Mouse (Mus musculus): ENCODE measurements around the gene Tm4sf19. TPM values are rescaled to one million over a fixed set of nuclear protein-coding genes. Genes with fewer than 3 reads are reported as not detected.

The Tm4sf19 gene
- total RNA-seq (2014; rRNA removed) (not detected in 2 replicates), polyA plus RNA-seq (2015; fragmentation: Nextera tagmentation; extraction: Ambion mirVana) (not detected in 2 replicates)

- Histone ChIP-seq H3K4me2 (ENCODE audit: low read depth, low read length, poor library complexity, severe bottlenecking) (no peak within 1 kb of the TSS), H3K27ac (ENCODE audit: low read depth, low read length) (no peak within 1 kb of the TSS), H3K27me3 (ENCODE audit: insufficient read depth, low read length) (no peaks in the 10 kb centered on the region), H3K4me1 (ENCODE audit: insufficient read depth, low read length) (no peaks in the 10 kb centered on the region), H3K9me3 (ENCODE audit: low read length) (no peaks in the 10 kb centered on the region), H3K4me3 (ENCODE audit: low read depth, low read length) (no peak within 1 kb of the TSS), H3K36me3 (ENCODE audit: insufficient read depth, low read length) (no peaks in the 10 kb centered on the region), H3K9ac (replicated peaks; ENCODE audit: low read length, poor library complexity, severe bottlenecking) (no peak within 1 kb of the TSS)
- DNase-seq (ENCODE audit: low spot score) (no peak), ATAC-seq (ENCODE audit: low FRiP score) (no peak)
- WGBS: 84% methylated on average over 7 of the region's 7 CpGs
- TF ChIP-seq CTCF (IDR thresholded peaks at IDR 0.05): no peak
These were observed at the start of gene Tm4sf19 for GRCm38 (mm10) chr16:32400267-32400666. Tm4sf19 (plus strand) TSS chr16:32400506.

GRCm38 (mm10) chr16:32350776-32351175, 49.5 kb upstream of the Tm4sf19 start:
- WGBS: 90% methylated on average over 3 of the region's 3 CpGs
- Histone ChIP-seq H3K27ac (ENCODE audit: low read depth, low read length) (no peak overlapping the region), H3K27me3 (ENCODE audit: insufficient read depth, low read length) (no peaks in the 10 kb centered on the region), H3K9me3 (ENCODE audit: low read length) (no peaks in the 10 kb centered on the region), H3K4me3 (ENCODE audit: low read depth, low read length) (no peak overlapping the region), H3K36me3 (ENCODE audit: insufficient read depth, low read length) (peaks cover 7% of the 10 kb centered on the region), H3K9ac (replicated peaks; ENCODE audit: low read length, poor library complexity, severe bottlenecking) (no peak overlapping the region), H3K4me1 (ENCODE audit: insufficient read depth, low read length) (no peaks in the 10 kb centered on the region), H3K4me2 (ENCODE audit: low read depth, low read length, poor library complexity, severe bottlenecking) (no peak overlapping the region)
- ATAC-seq (ENCODE audit: low FRiP score) (no peak), DNase-seq (ENCODE audit: low spot score) (no peak)
- no peak for TF ChIP-seq CTCF (IDR thresholded peaks at IDR 0.05)

- Histone ChIP-seq H3K4me1 (ENCODE audit: insufficient read depth, low read length) (no peaks in the 10 kb centered on the region), H3K4me2 (ENCODE audit: low read depth, low read length, poor library complexity, severe bottlenecking) (no peak overlapping the region), H3K4me3 (ENCODE audit: low read depth, low read length) (no peak overlapping the region), H3K9ac (replicated peaks; ENCODE audit: low read length, poor library complexity, severe bottlenecking) (no peak overlapping the region), H3K27ac (ENCODE audit: low read depth, low read length) (no peak overlapping the region), H3K9me3 (ENCODE audit: low read length) (no peaks in the 10 kb centered on the region), H3K27me3 (ENCODE audit: insufficient read depth, low read length) (no peaks in the 10 kb centered on the region), H3K36me3 (ENCODE audit: insufficient read depth, low read length) (peaks cover 5% of the 10 kb centered on the region; the same call in 1 of the 2 replicates)
- no peak for DNase-seq (ENCODE audit: low spot score)
- 91% methylated on average over 2 of the region's 2 CpGs for WGBS
- no peak for ATAC-seq (ENCODE audit: low FRiP score)
- no peak for TF ChIP-seq CTCF (IDR thresholded peaks at IDR 0.05)
These were observed 36.8 kb upstream of the Tm4sf19 start for GRCm38 (mm10) chr16:32363530-32363929.

- H3K27me3 ChIP-seq (ENCODE audit: insufficient read depth, low read length): no peaks in the 10 kb centered on the region
- DNase-seq (ENCODE audit: low spot score) (peak; percentile 21), ATAC-seq (ENCODE audit: low FRiP score) (no peak)
- WGBS: 91% methylated on average over 4 of the region's 4 CpGs
- H3K4me2 ChIP-seq (ENCODE audit: low read depth, low read length, poor library complexity, severe bottlenecking): no peak overlapping the region
- no peaks in the 10 kb centered on the region for H3K4me1 ChIP-seq (ENCODE audit: insufficient read depth, low read length)
- H3K9ac ChIP-seq (replicated peaks; ENCODE audit: low read length, poor library complexity, severe bottlenecking): no peak overlapping the region
- peaks cover 17% of the 10 kb centered on the region; the same call in 1 of the 2 replicates for H3K36me3 ChIP-seq (ENCODE audit: insufficient read depth, low read length)
- no peak overlapping the region for H3K27ac ChIP-seq (ENCODE audit: low read depth, low read length)
- no peaks in the 10 kb centered on the region for H3K9me3 ChIP-seq (ENCODE audit: low read length)
- H3K4me3 ChIP-seq (ENCODE audit: low read depth, low read length): no peak overlapping the region
- TF ChIP-seq CTCF (IDR thresholded peaks at IDR 0.05): peak; percentile 63
These were observed 29.0 kb upstream of the Tm4sf19 start for GRCm38 (mm10) chr16:32371351-32371750.

GRCm38 (mm10) chr16:32379575-32379974, 20.7 kb upstream of the Tm4sf19 start:
- no peak for ATAC-seq (ENCODE audit: low FRiP score)
- H3K36me3 ChIP-seq (ENCODE audit: insufficient read depth, low read length): peaks cover 40% of the 10 kb centered on the region

GRCm38 (mm10) chr16:32382901-32383300, 17.4 kb upstream of the Tm4sf19 start:
- DNase-seq (ENCODE audit: low spot score) (no peak), ATAC-seq (ENCODE audit: low FRiP score) (no peak)
- H3K4me2 ChIP-seq (ENCODE audit: low read depth, low read length, poor library complexity, severe bottlenecking): no peak overlapping the region
- H3K9ac ChIP-seq (replicated peaks; ENCODE audit: low read length, poor library complexity, severe bottlenecking): no peak overlapping the region
- TF ChIP-seq CTCF (IDR thresholded peaks at IDR 0.05): no peak
- peaks cover 40% of the 10 kb centered on the region for H3K36me3 ChIP-seq (ENCODE audit: insufficient read depth, low read length)
- no peak overlapping the region for H3K4me3 ChIP-seq (ENCODE audit: low read depth, low read length)
- H3K9me3 ChIP-seq (ENCODE audit: low read length): no peaks in the 10 kb centered on the region
- H3K27ac ChIP-seq (ENCODE audit: low read depth, low read length): no peak overlapping the region
- no peaks in the 10 kb centered on the region for H3K27me3 ChIP-seq (ENCODE audit: insufficient read depth, low read length)
- no peaks in the 10 kb centered on the region for H3K4me1 ChIP-seq (ENCODE audit: insufficient read depth, low read length)

More at GRCm38 (mm10) chr16:32379575-32379974, 20.7 kb upstream of the Tm4sf19 start:
- Histone ChIP-seq H3K9me3 (ENCODE audit: low read length) (no peaks in the 10 kb centered on the region), H3K27ac (ENCODE audit: low read depth, low read length) (no peak overlapping the region), H3K4me2 (ENCODE audit: low read depth, low read length, poor library complexity, severe bottlenecking) (no peak overlapping the region), H3K9ac (replicated peaks; ENCODE audit: low read length, poor library complexity, severe bottlenecking) (no peak overlapping the region), H3K4me1 (ENCODE audit: insufficient read depth, low read length) (no peaks in the 10 kb centered on the region), H3K27me3 (ENCODE audit: insufficient read depth, low read length) (no peaks in the 10 kb centered on the region), H3K4me3 (ENCODE audit: low read depth, low read length) (no peak overlapping the region)
- WGBS: 96% methylated on average over 2 of the region's 2 CpGs
- DNase-seq (ENCODE audit: low spot score): no peak
- TF ChIP-seq CTCF (IDR thresholded peaks at IDR 0.05): no peak

Data from midbrain, postnatal 0 days (tissue).